Mouse (Mus musculus): Measurements from ENCODE around the gene Efcab2. TPM values are rescaled to one million over a fixed set of nuclear protein-coding genes. Genes with fewer than 3 reads are reported as not detected.

Gene Efcab2
- polyA plus RNA-seq, 1 experiment: 2.7 TPM

- TF ChIP-seq CTCF (IDR thresholded peaks at IDR 0.05; ENCODE audit: borderline replicate concordance, insufficient read depth, low read length): no peak
- TF ChIP-seq POLR2A (IDR thresholded peaks at IDR 0.05; ENCODE audit: low read depth, low read length): no peak
- Histone ChIP-seq H3K27ac (ENCODE audit: insufficient read depth, low read length) (no peak overlapping the region), H3K4me1 (ENCODE audit: control insufficient read depth, insufficient read depth, low read length) (no peaks in the 10 kb centered on the region)
Measured at GRCm38 (mm10) chr1:178431619-178432444, 25.9 kb downstream of the Efcab2 start.

GRCm38 (mm10) chr1:178433619-178434018, 27.7 kb downstream of the Efcab2 start:
- Histone ChIP-seq H3K27ac (ENCODE audit: insufficient read depth, low read length) (no peak overlapping the region), H3K4me1 (ENCODE audit: control insufficient read depth, insufficient read depth, low read length) (no peaks in the 10 kb centered on the region), H3K4me3 (ENCODE audit: insufficient read depth, low read length) (no peak overlapping the region)
- TF ChIP-seq POLR2A (IDR thresholded peaks at IDR 0.05; ENCODE audit: low read depth, low read length): no peak
- no peak for TF ChIP-seq CTCF (IDR thresholded peaks at IDR 0.05; ENCODE audit: borderline replicate concordance, insufficient read depth, low read length)

More at GRCm38 (mm10) chr1:178431619-178432444, 25.9 kb downstream of the Efcab2 start:
- no peak overlapping the region for H3K4me3 ChIP-seq (ENCODE audit: insufficient read depth, low read length)

GRCm38 (mm10) chr1:178444407-178444806, 38.5 kb downstream of the Efcab2 start:
- TF ChIP-seq CTCF (IDR thresholded peaks at IDR 0.05; ENCODE audit: borderline replicate concordance, insufficient read depth, low read length): no peak
- no peak for TF ChIP-seq POLR2A (IDR thresholded peaks at IDR 0.05; ENCODE audit: low read depth, low read length)
- H3K4me3 ChIP-seq (ENCODE audit: insufficient read depth, low read length): no peak overlapping the region
- H3K27ac ChIP-seq (ENCODE audit: insufficient read depth, low read length): no peak overlapping the region
- no peaks in the 10 kb centered on the region for H3K4me1 ChIP-seq (ENCODE audit: control insufficient read depth, insufficient read depth, low read length)

- no peaks in the 10 kb centered on the region for H3K4me1 ChIP-seq (ENCODE audit: control insufficient read depth, insufficient read depth, low read length)
- TF ChIP-seq CTCF (IDR thresholded peaks at IDR 0.05; ENCODE audit: borderline replicate concordance, insufficient read depth, low read length): no peak
- no peak for TF ChIP-seq POLR2A (IDR thresholded peaks at IDR 0.05; ENCODE audit: low read depth, low read length)
- no peak overlapping the region for H3K27ac ChIP-seq (ENCODE audit: insufficient read depth, low read length)
- no peak overlapping the region for H3K4me3 ChIP-seq (ENCODE audit: insufficient read depth, low read length)
Measured at GRCm38 (mm10) chr1:178447036-178447435, 41.2 kb downstream of the Efcab2 start.

GRCm38 (mm10) chr1:178448271-178448744, 42.4 kb downstream of the Efcab2 start:
- no peak overlapping the region for H3K4me3 ChIP-seq (ENCODE audit: insufficient read depth, low read length)
- H3K4me1 ChIP-seq (ENCODE audit: control insufficient read depth, insufficient read depth, low read length): no peaks in the 10 kb centered on the region
- no peak for TF ChIP-seq POLR2A (IDR thresholded peaks at IDR 0.05; ENCODE audit: low read depth, low read length)
- no peak for TF ChIP-seq CTCF (IDR thresholded peaks at IDR 0.05; ENCODE audit: borderline replicate concordance, insufficient read depth, low read length)
- H3K27ac ChIP-seq (ENCODE audit: insufficient read depth, low read length): no peak overlapping the region

- H3K4me1 ChIP-seq (ENCODE audit: control insufficient read depth, insufficient read depth, low read length): no peaks in the 10 kb centered on the region
- peak; percentile 93 for TF ChIP-seq CTCF (IDR thresholded peaks at IDR 0.05; ENCODE audit: borderline replicate concordance, insufficient read depth, low read length)
- TF ChIP-seq POLR2A (IDR thresholded peaks at IDR 0.05; ENCODE audit: low read depth, low read length): no peak
- no peak overlapping the region for H3K27ac ChIP-seq (ENCODE audit: insufficient read depth, low read length)
- H3K4me3 ChIP-seq (ENCODE audit: insufficient read depth, low read length): no peak overlapping the region
Measured at GRCm38 (mm10) chr1:178449172-178449571, 43.3 kb downstream of the Efcab2 start.

- TF ChIP-seq POLR2A (IDR thresholded peaks at IDR 0.05; ENCODE audit: low read depth, low read length): no peak
- no peak for TF ChIP-seq CTCF (IDR thresholded peaks at IDR 0.05; ENCODE audit: borderline replicate concordance, insufficient read depth, low read length)
- Histone ChIP-seq H3K4me3 (ENCODE audit: insufficient read depth, low read length) (no peak overlapping the region), H3K4me1 (ENCODE audit: control insufficient read depth, insufficient read depth, low read length) (no peaks in the 10 kb centered on the region), H3K27ac (ENCODE audit: insufficient read depth, low read length) (no peak overlapping the region)
Measured at GRCm38 (mm10) chr1:178449933-178450332, 44.0 kb downstream of the Efcab2 start.

- H3K4me3 ChIP-seq (ENCODE audit: insufficient read depth, low read length): no peak overlapping the region
- no peaks in the 10 kb centered on the region for H3K4me1 ChIP-seq (ENCODE audit: control insufficient read depth, insufficient read depth, low read length)
- no peak for TF ChIP-seq POLR2A (IDR thresholded peaks at IDR 0.05; ENCODE audit: low read depth, low read length)
- no peak for TF ChIP-seq CTCF (IDR thresholded peaks at IDR 0.05; ENCODE audit: borderline replicate concordance, insufficient read depth, low read length)
- H3K27ac ChIP-seq (ENCODE audit: insufficient read depth, low read length): no peak overlapping the region
Measured at GRCm38 (mm10) chr1:178454125-178454524, 48.2 kb downstream of the Efcab2 start.

- H3K4me3 ChIP-seq (ENCODE audit: insufficient read depth, low read length): no peak overlapping the region
- H3K27ac ChIP-seq (ENCODE audit: insufficient read depth, low read length): no peak overlapping the region
- no peaks in the 10 kb centered on the region for H3K4me1 ChIP-seq (ENCODE audit: control insufficient read depth, insufficient read depth, low read length)
- TF ChIP-seq CTCF (IDR thresholded peaks at IDR 0.05; ENCODE audit: borderline replicate concordance, insufficient read depth, low read length): no peak
- TF ChIP-seq POLR2A (IDR thresholded peaks at IDR 0.05; ENCODE audit: low read depth, low read length): no peak
Measured at GRCm38 (mm10) chr1:178455120-178455519, 49.2 kb downstream of the Efcab2 start.

- no peak for TF ChIP-seq CTCF (IDR thresholded peaks at IDR 0.05; ENCODE audit: borderline replicate concordance, insufficient read depth, low read length)
- no peak for TF ChIP-seq POLR2A (IDR thresholded peaks at IDR 0.05; ENCODE audit: low read depth, low read length)
- no peak overlapping the region for H3K27ac ChIP-seq (ENCODE audit: insufficient read depth, low read length)
- no peak overlapping the region for H3K4me3 ChIP-seq (ENCODE audit: insufficient read depth, low read length)
- H3K4me1 ChIP-seq (ENCODE audit: control insufficient read depth, insufficient read depth, low read length): no peaks in the 10 kb centered on the region
Measured at GRCm38 (mm10) chr1:178458029-178458428, 52.1 kb downstream of the Efcab2 start.
